Mouse (Mus musculus) embryonic facial prominence, embryonic 15.5 days (tissue): Measurements from ENCODE around the gene Psen2. TPM values are rescaled to one million over a fixed set of nuclear protein-coding genes. Genes with fewer than 3 reads are reported as not detected.

Experiments used
- ATAC-seq: fragments of 200-750 bp; cut with Nextera tagmentation; 2 replicates; pipeline ENCODE4 v1.8.0; 2017; ENCODE audit warnings: low read depth, moderate TSS enrichment; ENCODE audit not compliant: insufficient number of reproducible peaks, low FRiP score, low TSS enrichment
- H3K27ac ChIP-seq: fragments of 300-500 bp; sonication (generic); replicated peaks from 2 replicates; pipeline ENCODE4 v1.5.1; 2015; ENCODE audit warnings: mild to moderate bottlenecking, inconsistent platforms
- H3K27me3 ChIP-seq: fragments of 300-500 bp; sonication (generic); 2 replicates; pipeline ENCODE4 v1.6.1; 2015; ENCODE audit warnings: inconsistent platforms
- H3K36me3 ChIP-seq: fragments of 300-500 bp; sonication (generic); 2 replicates; pipeline ENCODE4 v1.6.1; 2015; ENCODE audit warnings: mild to moderate bottlenecking, inconsistent platforms
- H3K4me1 ChIP-seq: fragments of 300-500 bp; sonication (generic); 2 replicates; pipeline ENCODE4 v1.6.1; 2015; ENCODE audit warnings: inconsistent platforms
- H3K4me2 ChIP-seq: fragments of 300-500 bp; sonication (generic); replicated peaks from 2 replicates; pipeline ENCODE4 v1.6.1; 2015; ENCODE audit warnings: mild to moderate bottlenecking, inconsistent platforms
- H3K4me3 ChIP-seq: fragments of 300-500 bp; sonication (generic); replicated peaks from 2 replicates; pipeline ENCODE4 v1.5.1; 2015; ENCODE audit warnings: mild to moderate bottlenecking, inconsistent platforms
- H3K9ac ChIP-seq: fragments of 300-500 bp; sonication (generic); 2 replicates; pipeline ENCODE4 v1.6.1; 2015; ENCODE audit warnings: inconsistent platforms
- H3K9me3 ChIP-seq: fragments of 300-500 bp; sonication (generic); replicated peaks from 2 replicates; pipeline ENCODE4 v1.6.1; 2016; ENCODE audit warnings: inconsistent platforms
- WGBS: fragments of 180-500 bp; shearing (Covaris S2); methylation state at CpG from one replicate; pipeline ENCODE4 v1.1.7; 2015; 5-methylcytosine and 5-hydroxymethylcytosine counted together
- polyA plus RNA-seq: library from polyadenylated mRNA; unstranded; fragments of >200 nt; fragmentation: Nextera tagmentation; extraction: Ambion mirVana; gene quantifications from 2 replicates; pipeline ENCODE4 v1.2.1, GENCODE M21; 2015

Psen2 gene
- polyA plus RNA-seq, 1 experiment from 2014 or later: 24.6 TPM

GRCm38 (mm10) chr1:180274725-180275308, 11.6 kb upstream of the Psen2 start:
- Histone ChIP-seq H3K4me1 (peaks cover 12% of the 10 kb centered on the region), H3K4me3 (no peak overlapping the region), H3K4me2 (no peak overlapping the region), H3K27me3 (no peaks in the 10 kb centered on the region), H3K9me3 (no peaks in the 10 kb centered on the region), H3K27ac (no peak overlapping the region), H3K36me3 (no peaks in the 10 kb centered on the region), H3K9ac (no peak overlapping the region)
- WGBS: 72% methylated on average over 10 of the region's 10 CpGs
- no peak for ATAC-seq

- no peak for ATAC-seq
- WGBS: 75% methylated on average over 2 of the region's 2 CpGs
Measured at GRCm38 (mm10) chr1:180269033-180269432, 5.8 kb upstream of the Psen2 start.

GRCm38 (mm10) chr1:180268249-180269031, 5.2 kb upstream of the Psen2 start:
- peak; percentile 86 for ATAC-seq
- Histone ChIP-seq H3K27me3 (no peaks in the 10 kb centered on the region), H3K36me3 (no peaks in the 10 kb centered on the region), H3K27ac (no peak overlapping the region), H3K4me1 (peaks cover 13% of the 10 kb centered on the region), H3K9ac (no peak overlapping the region), H3K4me2 (no peak overlapping the region), H3K9me3 (no peaks in the 10 kb centered on the region), H3K4me3 (no peak overlapping the region)
- WGBS: 16% methylated on average over 12 of the region's 12 CpGs

More at GRCm38 (mm10) chr1:180269033-180269432, 5.8 kb upstream of the Psen2 start:
- H3K36me3 ChIP-seq: no peaks in the 10 kb centered on the region
- no peak overlapping the region for H3K27ac ChIP-seq
- H3K4me2 ChIP-seq: no peak overlapping the region
- H3K9ac ChIP-seq: no peak overlapping the region
- H3K9me3 ChIP-seq: no peaks in the 10 kb centered on the region
- H3K4me1 ChIP-seq: peaks cover 13% of the 10 kb centered on the region
- no peaks in the 10 kb centered on the region for H3K27me3 ChIP-seq
- no peak overlapping the region for H3K4me3 ChIP-seq

GRCm38 (mm10) chr1:180267151-180267550, 3.9 kb upstream of the Psen2 start:
- WGBS: 71% methylated on average over 10 of the region's 10 CpGs
- Histone ChIP-seq H3K4me2 (no peak overlapping the region), H3K9me3 (no peaks in the 10 kb centered on the region), H3K4me1 (peaks cover 13% of the 10 kb centered on the region), H3K27ac (no peak overlapping the region), H3K27me3 (no peaks in the 10 kb centered on the region), H3K9ac (no peak overlapping the region), H3K36me3 (no peaks in the 10 kb centered on the region), H3K4me3 (no peak overlapping the region)
- ATAC-seq: no peak

- Histone ChIP-seq H3K9ac (no peak overlapping the region), H3K4me2 (peak overlapping the region; percentile 35), H3K27ac (no peak overlapping the region), H3K4me3 (0 out of 2 replicates have a peak overlapping the region, but pooled peaks have one; percentile 7), H3K27me3 (no peaks in the 10 kb centered on the region), H3K9me3 (no peaks in the 10 kb centered on the region), H3K36me3 (no peaks in the 10 kb centered on the region), H3K4me1 (peaks cover 13% of the 10 kb centered on the region)
- WGBS: 13% methylated on average over 7 of the region's 7 CpGs
- no peak; the same call in 1 of the 2 replicates for ATAC-seq
Measured at GRCm38 (mm10) chr1:180265399-180265798, 2.2 kb upstream of the Psen2 start.

- Histone ChIP-seq H3K4me3 (0 out of 2 replicates have a peak overlapping the region, but pooled peaks have one; percentile 7), H3K36me3 (no peaks in the 10 kb centered on the region), H3K4me2 (peak overlapping the region; percentile 35), H3K4me1 (peaks cover 13% of the 10 kb centered on the region), H3K27ac (no peak overlapping the region), H3K9ac (no peak overlapping the region), H3K27me3 (no peaks in the 10 kb centered on the region), H3K9me3 (no peaks in the 10 kb centered on the region)
- WGBS: 41% methylated on average over 10 of the region's 10 CpGs
- ATAC-seq: no peak
Measured at GRCm38 (mm10) chr1:180264851-180265250, 1.6 kb upstream of the Psen2 start.

GRCm38 (mm10) chr1:180264389-180264788, 1.2 kb upstream of the Psen2 start:
- no peak overlapping the region for H3K27ac ChIP-seq
- no peaks in the 10 kb centered on the region for H3K9me3 ChIP-seq
- no peak overlapping the region for H3K4me3 ChIP-seq
- H3K4me2 ChIP-seq: no peak overlapping the region
- H3K27me3 ChIP-seq: no peaks in the 10 kb centered on the region
- H3K9ac ChIP-seq: no peak overlapping the region
- ATAC-seq: no peak
- H3K36me3 ChIP-seq: no peaks in the 10 kb centered on the region
- H3K4me1 ChIP-seq: peaks cover 13% of the 10 kb centered on the region
- 64% methylated on average over 6 of the region's 6 CpGs for WGBS

- Histone ChIP-seq H3K27ac (no peak overlapping the region), H3K4me1 (peaks cover 7% of the 10 kb centered on the region; the same call in 1 of the 2 replicates), H3K4me3 (no peak overlapping the region), H3K9me3 (no peaks in the 10 kb centered on the region), H3K36me3 (no peaks in the 10 kb centered on the region), H3K4me2 (no peak overlapping the region), H3K27me3 (no peaks in the 10 kb centered on the region), H3K9ac (no peak overlapping the region)
- 69% methylated on average over 8 of the region's 8 CpGs for WGBS
- ATAC-seq: no peak
Measured at GRCm38 (mm10) chr1:180261857-180262570, 1.2 kb downstream of the Psen2 start.

- H3K27me3 ChIP-seq: no peaks in the 10 kb centered on the region
- peaks cover 7% of the 10 kb centered on the region; the same call in 1 of the 2 replicates for H3K4me1 ChIP-seq
- WGBS: 86% methylated on average over 3 of the region's 3 CpGs
- H3K36me3 ChIP-seq: no peaks in the 10 kb centered on the region
- H3K9me3 ChIP-seq: no peaks in the 10 kb centered on the region
- no peak overlapping the region for H3K9ac ChIP-seq
- H3K27ac ChIP-seq: no peak overlapping the region
- no peak overlapping the region for H3K4me2 ChIP-seq
- ATAC-seq: no peak
- no peak overlapping the region for H3K4me3 ChIP-seq
Measured at GRCm38 (mm10) chr1:180261415-180261814, 1.8 kb downstream of the Psen2 start.

- ATAC-seq: no peak
- Histone ChIP-seq H3K36me3 (no peaks in the 10 kb centered on the region), H3K4me2 (no peak overlapping the region), H3K27me3 (no peaks in the 10 kb centered on the region), H3K4me3 (no peak overlapping the region), H3K27ac (no peak overlapping the region), H3K9me3 (no peaks in the 10 kb centered on the region), H3K4me1 (peaks cover 7% of the 10 kb centered on the region), H3K9ac (no peak overlapping the region)
- WGBS: 82% methylated on average over 2 of the region's 2 CpGs
Measured at GRCm38 (mm10) chr1:180260886-180261285, 2.4 kb downstream of the Psen2 start.

GRCm38 (mm10) chr1:180259753-180260152, 3.5 kb downstream of the Psen2 start:
- H3K9me3 ChIP-seq: no peaks in the 10 kb centered on the region
- no peak overlapping the region for H3K9ac ChIP-seq
- H3K36me3 ChIP-seq: no peaks in the 10 kb centered on the region
- WGBS: 74% methylated on average over 2 of the region's 2 CpGs
- H3K4me1 ChIP-seq: peaks cover 12% of the 10 kb centered on the region
- no peak overlapping the region for H3K27ac ChIP-seq
- no peak for ATAC-seq
- no peaks in the 10 kb centered on the region for H3K27me3 ChIP-seq
- no peak overlapping the region for H3K4me2 ChIP-seq
- H3K4me3 ChIP-seq: no peak overlapping the region
